Comparison of ENCODE assay signal across 35 mouse cellular contexts in the genomic region with DNA sequence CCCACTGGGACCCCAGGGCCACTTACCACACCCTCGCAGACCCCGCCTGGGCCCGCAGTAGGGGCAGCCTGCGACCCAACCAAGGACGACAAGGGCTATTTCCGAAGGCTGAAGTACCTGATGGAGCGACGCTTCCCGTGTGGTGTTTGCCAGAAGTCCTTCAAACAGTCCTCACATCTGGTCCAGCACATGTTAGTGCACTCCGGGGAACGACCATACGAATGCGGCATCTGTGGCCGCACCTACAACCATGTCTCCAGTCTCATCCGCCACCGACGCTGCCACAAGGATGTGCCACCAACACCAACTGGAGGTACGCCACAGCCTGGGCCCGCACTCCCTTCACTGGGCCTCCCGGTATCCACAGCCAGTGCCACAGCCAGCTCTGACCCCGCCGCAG. TPM values are rescaled to one million over a fixed set of nuclear protein-coding genes. Genes with fewer than 3 reads are reported as not detected.
DNase-seq lines count a peak whose midpoint lies in the region; ATAC-seq and TF ChIP-seq lines count a peak whose summit lies in the region.
"Had no signal": no experiment of that assay in that cellular context is flagged by ENCODE, and none has a peak within 500 bp of the region (broad histone marks: within the 10 kb centered on the region; RNA-seq: fewer than 3 reads in every experiment).

No protein-coding gene starts in this region.

- no peaks in the 10 kb centered on the region for H3K27me3 ChIP-seq in cerebellum, adult 2 months (ENCODE audit: control insufficient read depth, insufficient read depth, low read length)
- no peaks in the 10 kb centered on the region for H3K27me3 ChIP-seq in intestine, postnatal 0 days (replicated peaks; ENCODE audit: control insufficient read depth, insufficient read depth, low read length)
- H3K27me3 ChIP-seq in intestine, embryonic 15.5 days (replicated peaks), result no peaks in the 10 kb centered on the region
- H3K27me3 ChIP-seq in E14TG2a.4 (ENCODE audit: insufficient read depth, low read length), result peaks cover 71% of the 10 kb centered on the region
- H3K27me3 ChIP-seq in embryonic facial prominence, embryonic 13.5 days, result no peaks in the 10 kb centered on the region
- H3K27me3 ChIP-seq: embryonic facial prominence, embryonic 12.5 days; heart, embryonic 15.5 days; neural tube, embryonic 15.5 days; Patski had no signal

- no peak overlapping the region for H3K4me2 ChIP-seq in intestine, postnatal 0 days (replicated peaks; ENCODE audit: low read depth)
- no peak overlapping the region for H3K4me2 ChIP-seq in intestine, embryonic 15.5 days (replicated peaks)
- no peak overlapping the region for H3K4me2 ChIP-seq in embryonic facial prominence, embryonic 13.5 days
- H3K4me2 ChIP-seq: embryonic facial prominence, embryonic 12.5 days; heart, embryonic 15.5 days; neural tube, embryonic 15.5 days had no signal

- no peak overlapping the region for H3K4me3 ChIP-seq in cerebellum, adult 2 months (replicated peaks; ENCODE audit: insufficient read depth, low read depth, low read length)
- H3K4me3 ChIP-seq in intestine, postnatal 0 days (ENCODE audit: low read depth, low read length), result no peak overlapping the region
- no peak overlapping the region for H3K4me3 ChIP-seq in intestine, embryonic 15.5 days (replicated peaks)
- H3K4me3 ChIP-seq in E14TG2a.4 (replicated peaks; ENCODE audit: low read length), result peak overlapping the region; percentile 79
- peak overlapping the region; percentile 16 for H3K4me3 ChIP-seq in embryonic facial prominence, embryonic 13.5 days
- H3K4me3 ChIP-seq: erythroblast, embryonic 14.5 days; gastrocnemius, adult 2 months; heart, embryonic 15.5 days; neural tube, embryonic 15.5 days had no signal

- peaks cover 16% of the 10 kb centered on the region for H3K9me3 ChIP-seq in intestine, postnatal 0 days (ENCODE audit: control insufficient read depth)
- peaks cover 29% of the 10 kb centered on the region for H3K9me3 ChIP-seq in intestine, embryonic 15.5 days
- H3K9me3 ChIP-seq in E14TG2a.4 (ENCODE audit: low read length), result no peaks in the 10 kb centered on the region
- H3K9me3 ChIP-seq in embryonic facial prominence, embryonic 13.5 days, result peaks cover 41% of the 10 kb centered on the region

- H3K36me3 ChIP-seq in intestine, postnatal 0 days (ENCODE audit: control insufficient read depth, insufficient read depth), result peaks cover 55% of the 10 kb centered on the region
- H3K36me3 ChIP-seq in intestine, embryonic 15.5 days, result peaks cover 72% of the 10 kb centered on the region
- H3K36me3 ChIP-seq in E14TG2a.4 (ENCODE audit: insufficient read depth, low read length), result peaks cover 64% of the 10 kb centered on the region
- peaks cover 98% of the 10 kb centered on the region for H3K36me3 ChIP-seq in embryonic facial prominence, embryonic 13.5 days

- ATAC-seq in intestine, postnatal 0 days, result no peak
- no peak for ATAC-seq in intestine, embryonic 15.5 days
- no peak for ATAC-seq in embryonic facial prominence, embryonic 13.5 days (ENCODE audit: insufficient number of reproducible peaks, insufficient read depth, low FRiP score, low TSS enrichment, low read depth)
- ATAC-seq: forebrain, embryonic 14.5 days; Patski had no signal

- TF ChIP-seq POLR2A in cerebellum, adult 2 months (IDR thresholded peaks at IDR 0.05; ENCODE audit: borderline replicate concordance, insufficient read depth, low read length), result no peak

- peak; percentile 29 for DNase-seq in cerebellum, adult 9-11 months
- no peak for DNase-seq in cerebellum, adult 2 months
- no peak for DNase-seq in spleen, adult 12 weeks (ENCODE audit: low spot score)
- DNase-seq in left cerebral cortex, postnatal 25 days (ENCODE audit: low spot score in 2 of 2), result no peak
- DNase-seq: adrenal gland, adult 2 months; cerebellum, adult 11 months; cerebellum, postnatal 14 days; gastrocnemius, adult 2 months; heart, postnatal 4 days; kidney, adult 9 months; kidney, postnatal 25 days; lung, adult 18-20 months; lung, postnatal 14 days; right cerebral cortex, adult 18-20 months; thymus, adult 2 months; thymus, postnatal 4 days had no signal

- H3K4me1 ChIP-seq in cerebellum, adult 2 months (ENCODE audit: control insufficient read depth, insufficient read depth, low read length), result no peaks in the 10 kb centered on the region
- no peaks in the 10 kb centered on the region for H3K4me1 ChIP-seq in intestine, postnatal 0 days (replicated peaks; ENCODE audit: control insufficient read depth, insufficient read depth, low read length)
- no peaks in the 10 kb centered on the region for H3K4me1 ChIP-seq in intestine, embryonic 15.5 days (replicated peaks)
- peaks cover 37% of the 10 kb centered on the region for H3K4me1 ChIP-seq in E14TG2a.4 (replicated peaks; ENCODE audit: low read depth, low read length)
- H3K4me1 ChIP-seq in embryonic facial prominence, embryonic 13.5 days, result no peaks in the 10 kb centered on the region
- H3K4me1 ChIP-seq: embryonic facial prominence, embryonic 12.5 days; heart, embryonic 15.5 days; neural tube, embryonic 15.5 days had no signal

- TF ChIP-seq CTCF in cerebellum, adult 2 months (IDR thresholded peaks at IDR 0.05; ENCODE audit: borderline replicate concordance, insufficient read depth, low read depth, low read length), result no peak
- no peak for TF ChIP-seq CTCF in intestine, postnatal 0 days (IDR thresholded peaks at IDR 0.05; ENCODE audit: low read depth)
- TF ChIP-seq CTCF in E14TG2a.4 (conservative IDR thresholded peaks at IDR 0.05; ENCODE audit: low read length), result no peak

- no peak overlapping the region for H3K9ac ChIP-seq in intestine, postnatal 0 days (ENCODE audit: low read depth, low read length)
- H3K9ac ChIP-seq in intestine, embryonic 15.5 days, result no peak overlapping the region
- H3K9ac ChIP-seq in embryonic facial prominence, embryonic 13.5 days, result no peak overlapping the region
- H3K9ac ChIP-seq: embryonic facial prominence, embryonic 12.5 days; heart, embryonic 15.5 days; neural tube, embryonic 15.5 days had no signal

- 96% methylated on average over 22 of the region's 22 CpGs for WGBS in cerebellum, adult 2 months
- 92% methylated on average over 22 of the region's 22 CpGs for WGBS in intestine, postnatal 0 days
- 95% methylated on average over 22 of the region's 22 CpGs for WGBS in intestine, embryonic 15.5 days
- 97% methylated on average over 22 of the region's 22 CpGs for WGBS in embryonic facial prominence, embryonic 13.5 days

- H3K27ac ChIP-seq in cerebellum, adult 2 months (ENCODE audit: insufficient read depth, low read length), result no peak overlapping the region
- H3K27ac ChIP-seq in intestine, postnatal 0 days (ENCODE audit: low read depth, low read length), result 0 out of 2 replicates have a peak overlapping the region, but pooled peaks have one; percentile 46
- H3K27ac ChIP-seq in intestine, embryonic 15.5 days, result no peak overlapping the region
- no peak overlapping the region for H3K27ac ChIP-seq in embryonic facial prominence, embryonic 13.5 days
- H3K27ac ChIP-seq: embryonic facial prominence, embryonic 12.5 days; gastrocnemius, adult 2 months; heart, embryonic 15.5 days; neural tube, embryonic 15.5 days; stomach, postnatal 0 days had no signal

- intact Hi-C loops in left cerebral cortex, postnatal 25 days (cut with DNase I), result no loop called here

RNA-seq across cellular contexts. Expression of a gene that starts 4.4 kb away (rescaled TPM):
- polyA plus RNA-seq in cerebellum, adult 2 months (2012; rRNA removed), result not detected in 2 replicates
- polyA plus RNA-seq in intestine, postnatal 0 days (2015; fragmentation: Nextera tagmentation; extraction: Ambion mirVana), result not detected in 2 replicates
- polyA plus RNA-seq in intestine, embryonic 15.5 days (2015; fragmentation: Nextera tagmentation; extraction: Ambion mirVana), result not detected in 2 replicates
- polyA plus RNA-seq in embryonic facial prominence, embryonic 13.5 days (2015; fragmentation: Nextera tagmentation; extraction: Ambion mirVana), result not detected in 2 replicates
- 1 to 10 TPM in 1 of 2 experiments, under 1 TPM in 1; 0.85 to 1.2 TPM for total RNA-seq in left cerebral cortex, postnatal 25 days (2021)
- total RNA-seq: adrenal gland, postnatal 4 days; gastrocnemius, adult 2 months; gastrocnemius, postnatal 4 days; left cerebral cortex, postnatal 14 days; megakaryocyte progenitor cell, adult 5-6 weeks; midbrain, postnatal 0 days had no signal
- polyA plus RNA-seq: adrenal gland, adult 2 months; embryonic facial prominence, embryonic 12.5 days; erythroblast, embryonic 14.5 days; forebrain, embryonic 14.5 days; frontal cortex, adult 2 months; heart, embryonic 15.5 days; liver, adult 2 months; midbrain, postnatal 0 days; neural tube, embryonic 15.5 days; Patski; stomach, postnatal 0 days; thymus, adult 2 months had no signal

RNA-seq across cellular contexts. Expression of a gene that starts 8.7 kb away (rescaled TPM):
- 8.4 and 9.6 TPM in 2 replicates for polyA plus RNA-seq in cerebellum, adult 2 months (2012; rRNA removed)
- polyA plus RNA-seq in intestine, postnatal 0 days (2015; fragmentation: Nextera tagmentation; extraction: Ambion mirVana), result 6.4 and 6.5 TPM in 2 replicates
- 6.0 and 6.5 TPM in 2 replicates for polyA plus RNA-seq in intestine, embryonic 15.5 days (2015; fragmentation: Nextera tagmentation; extraction: Ambion mirVana)
- polyA plus RNA-seq in embryonic facial prominence, embryonic 13.5 days (2015; fragmentation: Nextera tagmentation; extraction: Ambion mirVana), result 5.6 and 5.9 TPM in 2 replicates
- total RNA-seq in left cerebral cortex, postnatal 25 days (2021), result 1 to 10 TPM; 5.4 to 6.5 TPM

RNA-seq across cellular contexts. Expression of a gene that starts 9.2 kb away (rescaled TPM):
- 42.4 and 46.7 TPM in 2 replicates for polyA plus RNA-seq in cerebellum, adult 2 months (2012; rRNA removed)
- 8.3 and 8.8 TPM in 2 replicates for polyA plus RNA-seq in intestine, postnatal 0 days (2015; fragmentation: Nextera tagmentation; extraction: Ambion mirVana)
- polyA plus RNA-seq in intestine, embryonic 15.5 days (2015; fragmentation: Nextera tagmentation; extraction: Ambion mirVana), result 13.4 TPM in 2 replicates
- polyA plus RNA-seq in embryonic facial prominence, embryonic 13.5 days (2015; fragmentation: Nextera tagmentation; extraction: Ambion mirVana), result 46.1 and 55.4 TPM in 2 replicates
- 10 to 100 TPM; 52.0 to 65.0 TPM for total RNA-seq in left cerebral cortex, postnatal 25 days (2021)
- total RNA-seq: gastrocnemius, adult 2 months had no signal
- polyA plus RNA-seq: erythroblast, embryonic 14.5 days had no signal

RNA-seq across cellular contexts. Expression of a gene that starts 9.4 kb away (rescaled TPM):
- polyA plus RNA-seq in cerebellum, adult 2 months (2012; rRNA removed), result 30.3 and 33.3 TPM in 2 replicates
- 2.3 and 2.6 TPM in 2 replicates for polyA plus RNA-seq in intestine, postnatal 0 days (2015; fragmentation: Nextera tagmentation; extraction: Ambion mirVana)
- polyA plus RNA-seq in intestine, embryonic 15.5 days (2015; fragmentation: Nextera tagmentation; extraction: Ambion mirVana), result 5.5 and 5.6 TPM in 2 replicates
- 7.7 and 7.9 TPM in 2 replicates for polyA plus RNA-seq in embryonic facial prominence, embryonic 13.5 days (2015; fragmentation: Nextera tagmentation; extraction: Ambion mirVana)
- total RNA-seq in left cerebral cortex, postnatal 25 days (2021), result 10 to 100 TPM; 32.9 to 34.5 TPM

RNA-seq across cellular contexts. Expression of a gene that starts 14.2 kb away (rescaled TPM):
- polyA plus RNA-seq in cerebellum, adult 2 months (2012; rRNA removed), result not detected in 2 replicates
- polyA plus RNA-seq in intestine, postnatal 0 days (2015; fragmentation: Nextera tagmentation; extraction: Ambion mirVana), result 4.4 and 4.7 TPM in 2 replicates
- polyA plus RNA-seq in intestine, embryonic 15.5 days (2015; fragmentation: Nextera tagmentation; extraction: Ambion mirVana), result 1.6 TPM in 2 replicates
- 1.2 TPM in 1 of 2 replicates, not detected in the other for polyA plus RNA-seq in embryonic facial prominence, embryonic 13.5 days (2015; fragmentation: Nextera tagmentation; extraction: Ambion mirVana)
- total RNA-seq in left cerebral cortex, postnatal 25 days (2021), result not detected
- total RNA-seq: adrenal gland, adult 2 months; adrenal gland, postnatal 4 days; gastrocnemius, adult 2 months; gastrocnemius, postnatal 4 days; heart, postnatal 4 days; layer of hippocampus, adult 8-10 months; left cerebral cortex, postnatal 14 days; midbrain, postnatal 0 days had no signal
- polyA plus RNA-seq: adrenal gland, adult 2 months; embryonic facial prominence, embryonic 12.5 days; erythroblast, embryonic 14.5 days; frontal cortex, adult 2 months; liver, adult 2 months; thymus, adult 2 months had no signal

Comparison
In these comparisons a context has a peak if more than half of its experiments do, and no peak if none do; other contexts are left out.
1. H3K4me3 ChIP-seq: peak in E14TG2a.4 (single experiment) and embryonic facial prominence, embryonic 13.5 days (single experiment); none in cerebellum, adult 2 months (single experiment), intestine, postnatal 0 days (single experiment) and intestine, embryonic 15.5 days (single experiment).